Mouse (Mus musculus): ENCODE data around the gene Siglec1. TPM values are rescaled to one million over a fixed set of nuclear protein-coding genes. Genes with fewer than 3 reads are reported as not detected.

Siglec1 gene
- total RNA-seq, 2 experiments from 2014 or later, result 1.9 to 6.5 TPM

Small RNA genes lying within 50 kb of the gene (microRNA-seq; reads per million reads assigned to microRNA genes)
- gene Mir6973b, result 0 to 0.27 reads per million in 2 experiments

Other genes with a start within 250 kb of the Siglec1 start
- gene 4930402H24Rik, start 180.4 kb downstream of the Siglec1 start, total RNA-seq (2021), result 10 to 100 TPM; 47.4 to 50.7 TPM
- 10 to 100 TPM; 22.3 to 24.5 TPM for gene Atrn, start 180.3 kb downstream of the Siglec1 start, total RNA-seq (2021)
- gene Gfra4, start 43.7 kb downstream of the Siglec1 start, total RNA-seq (2021), result 10 to 100 TPM in 1 of 2 experiments, 1 to 10 TPM in 1; 6.2 to 10.2 TPM
- gene Adam33, start 23.0 kb downstream of the Siglec1 start, total RNA-seq (2021), result 1 to 10 TPM; 1.3 to 1.9 TPM
- 10 to 100 TPM; 30.6 to 30.7 TPM for gene Hspa12b, start 40.5 kb upstream of the Siglec1 start, total RNA-seq (2021)
- not detected for gene Gm11037, start 46.7 kb upstream of the Siglec1 start, total RNA-seq (2021)
- gene 1700037H04Rik, start 73.3 kb upstream of the Siglec1 start, total RNA-seq (2021), result 10 to 100 TPM in 1 of 2 experiments, 1 to 10 TPM in 1; 9.7 to 17.7 TPM
- gene Cenpb, start 93.3 kb upstream of the Siglec1 start, total RNA-seq (2021), result 10 to 100 TPM; 76.7 to 79.6 TPM
- gene Cdc25b, start 100.2 kb upstream of the Siglec1 start, total RNA-seq (2021), result 1 to 10 TPM; 2.9 to 5.9 TPM
- gene Spef1, start 100.5 kb upstream of the Siglec1 start, total RNA-seq (2021), result 1 to 10 TPM; 4.7 to 5.5 TPM
- gene Ap5s1, start 120.3 kb upstream of the Siglec1 start, total RNA-seq (2021), result 10 to 100 TPM; 36.7 to 41.7 TPM
- gene Mavs, start 147.3 kb upstream of the Siglec1 start, total RNA-seq (2021), result 10 to 100 TPM; 64.0 to 78.2 TPM
- gene Pank2, start 175.7 kb upstream of the Siglec1 start, total RNA-seq (2021), result 10 to 100 TPM; 21.4 to 23.1 TPM

All from heart, adult 18-20 months (tissue).